Mouse (Mus musculus) stomach, postnatal 0 days (tissue): ENCODE measurements around the gene Ifitm6.

Source experiments
- CTCF ChIP-seq: IDR thresholded peaks from 2 replicates; pipeline ENCODE4 v1.5.1; 2016; ENCODE audit warnings: antibody characterized with exemption, low read depth, mild to moderate bottlenecking, moderate library complexity
- EP300 ChIP-seq: optimal IDR thresholded peaks from 2 replicates; pipeline ENCODE3; 2016; ENCODE audit warnings: antibody characterized with exemption

- TF ChIP-seq EP300 = no peak
- no peak for TF ChIP-seq CTCF
Observed at GRCm38 (mm10) chr7:140974940-140975339, 42.8 kb downstream of the Ifitm6 start.
